Mouse (Mus musculus): ENCODE measurements around the gene Tmem156. TPM values are rescaled to one million over a fixed set of nuclear protein-coding genes. Genes with fewer than 3 reads are reported as not detected.

Tmem156 gene
- total RNA-seq, 1 experiment from 2014 or later = 1.1 TPM

- no peak for ATAC-seq (replicated peaks in 1 of 2; ENCODE audit: insufficient read depth in 1 of 2, low FRiP score in 2 of 2, low TSS enrichment in 1 of 2, low read depth in 1 of 2, poor library complexity in 2 of 2, severe bottlenecking in 2 of 2)
These were observed 20.2 kb downstream of the Tmem156 start for GRCm38 (mm10) chr5:65071689-65072118.

GRCm38 (mm10) chr5:65069872-65070271, 22.1 kb downstream of the Tmem156 start:
- ATAC-seq (replicated peaks in 1 of 2; ENCODE audit: insufficient read depth in 1 of 2, low FRiP score in 2 of 2, low TSS enrichment in 1 of 2, low read depth in 1 of 2, poor library complexity in 2 of 2, severe bottlenecking in 2 of 2) = no peak

- ATAC-seq (replicated peaks in 1 of 2; ENCODE audit: insufficient read depth in 1 of 2, low FRiP score in 2 of 2, low TSS enrichment in 1 of 2, low read depth in 1 of 2, poor library complexity in 2 of 2, severe bottlenecking in 2 of 2) = no peak
These were observed 23.8 kb downstream of the Tmem156 start for GRCm38 (mm10) chr5:65068166-65068565.

- ATAC-seq (replicated peaks in 1 of 2; ENCODE audit: insufficient read depth in 1 of 2, low FRiP score in 2 of 2, low TSS enrichment in 1 of 2, low read depth in 1 of 2, poor library complexity in 2 of 2, severe bottlenecking in 2 of 2) = no peak
These were observed 28.7 kb downstream of the Tmem156 start for GRCm38 (mm10) chr5:65063266-65063665.

GRCm38 (mm10) chr5:65062236-65062635, 29.7 kb downstream of the Tmem156 start:
- no peak for ATAC-seq (replicated peaks in 1 of 2; ENCODE audit: insufficient read depth in 1 of 2, low FRiP score in 2 of 2, low TSS enrichment in 1 of 2, low read depth in 1 of 2, poor library complexity in 2 of 2, severe bottlenecking in 2 of 2)

GRCm38 (mm10) chr5:65059806-65060205, 32.1 kb downstream of the Tmem156 start:
- no peak for ATAC-seq (replicated peaks in 1 of 2; ENCODE audit: insufficient read depth in 1 of 2, low FRiP score in 2 of 2, low TSS enrichment in 1 of 2, low read depth in 1 of 2, poor library complexity in 2 of 2, severe bottlenecking in 2 of 2)

GRCm38 (mm10) chr5:65057596-65057995, 34.3 kb downstream of the Tmem156 start:
- no peak for ATAC-seq (replicated peaks in 1 of 2; ENCODE audit: insufficient read depth in 1 of 2, low FRiP score in 2 of 2, low TSS enrichment in 1 of 2, low read depth in 1 of 2, poor library complexity in 2 of 2, severe bottlenecking in 2 of 2)

- ATAC-seq (replicated peaks in 1 of 2; ENCODE audit: insufficient read depth in 1 of 2, low FRiP score in 2 of 2, low TSS enrichment in 1 of 2, low read depth in 1 of 2, poor library complexity in 2 of 2, severe bottlenecking in 2 of 2) = no peak
These were observed 40.4 kb downstream of the Tmem156 start for GRCm38 (mm10) chr5:65051513-65051912.

GRCm38 (mm10) chr5:65049880-65050279, 42.1 kb downstream of the Tmem156 start:
- no peak for ATAC-seq (replicated peaks in 1 of 2; ENCODE audit: insufficient read depth in 1 of 2, low FRiP score in 2 of 2, low TSS enrichment in 1 of 2, low read depth in 1 of 2, poor library complexity in 2 of 2, severe bottlenecking in 2 of 2)

- no peak for ATAC-seq (replicated peaks in 1 of 2; ENCODE audit: insufficient read depth in 1 of 2, low FRiP score in 2 of 2, low TSS enrichment in 1 of 2, low read depth in 1 of 2, poor library complexity in 2 of 2, severe bottlenecking in 2 of 2)
These were observed 44.6 kb downstream of the Tmem156 start for GRCm38 (mm10) chr5:65047285-65047855.

- ATAC-seq (replicated peaks in 1 of 2; ENCODE audit: insufficient read depth in 1 of 2, low FRiP score in 2 of 2, low TSS enrichment in 1 of 2, low read depth in 1 of 2, poor library complexity in 2 of 2, severe bottlenecking in 2 of 2) = no peak
These were observed 45.3 kb downstream of the Tmem156 start for GRCm38 (mm10) chr5:65046442-65047284.

- ATAC-seq (replicated peaks in 1 of 2; ENCODE audit: insufficient read depth in 1 of 2, low FRiP score in 2 of 2, low TSS enrichment in 1 of 2, low read depth in 1 of 2, poor library complexity in 2 of 2, severe bottlenecking in 2 of 2) = no peak
These were observed 46.1 kb downstream of the Tmem156 start for GRCm38 (mm10) chr5:65045642-65046370.

GRCm38 (mm10) chr5:65043407-65043895, 48.5 kb downstream of the Tmem156 start:
- no peak for ATAC-seq (replicated peaks in 1 of 2; ENCODE audit: insufficient read depth in 1 of 2, low FRiP score in 2 of 2, low TSS enrichment in 1 of 2, low read depth in 1 of 2, poor library complexity in 2 of 2, severe bottlenecking in 2 of 2)

- peak in 1 of 2 experiments; percentile 38; a peak in 1 of 4 replicates for ATAC-seq (replicated peaks in 1 of 2; ENCODE audit: insufficient read depth in 1 of 2, low FRiP score in 2 of 2, low TSS enrichment in 1 of 2, low read depth in 1 of 2, poor library complexity in 2 of 2, severe bottlenecking in 2 of 2)
These were observed 51.5 kb downstream of the Tmem156 start for GRCm38 (mm10) chr5:65040463-65040862.

- no peak for ATAC-seq (replicated peaks in 1 of 2; ENCODE audit: insufficient read depth in 1 of 2, low FRiP score in 2 of 2, low TSS enrichment in 1 of 2, low read depth in 1 of 2, poor library complexity in 2 of 2, severe bottlenecking in 2 of 2)
These were observed 52.9 kb downstream of the Tmem156 start for GRCm38 (mm10) chr5:65038811-65039571.

- peak; percentile 75 to 84; a peak in 3 of 4 replicates for ATAC-seq (replicated peaks in 1 of 2; ENCODE audit: insufficient read depth in 1 of 2, low FRiP score in 2 of 2, low TSS enrichment in 1 of 2, low read depth in 1 of 2, poor library complexity in 2 of 2, severe bottlenecking in 2 of 2)
These were observed 53.6 kb downstream of the Tmem156 start for GRCm38 (mm10) chr5:65038305-65038704.

GRCm38 (mm10) chr5:65036597-65036996, 55.3 kb downstream of the Tmem156 start:
- no peak for ATAC-seq (replicated peaks in 1 of 2; ENCODE audit: insufficient read depth in 1 of 2, low FRiP score in 2 of 2, low TSS enrichment in 1 of 2, low read depth in 1 of 2, poor library complexity in 2 of 2, severe bottlenecking in 2 of 2)
